Mouse (Mus musculus) heart, embryonic 14.5 days (tissue): ENCODE results near the gene Arfrp1. TPM values are rescaled to one million over a fixed set of nuclear protein-coding genes. Genes with fewer than 3 reads are reported as not detected.
A peak's percentile ranks its signal among the peaks of the same experiment; 100 is the strongest.

Source experiments
- ATAC-seq: fragments of 200-750 bp; cut with Nextera tagmentation; 2 replicates; pipeline ENCODE4 v1.8.0; 2017; ENCODE audit warnings: low read depth, moderate TSS enrichment; ENCODE audit not compliant: insufficient number of reproducible peaks, insufficient read depth, low FRiP score
- H3K27ac ChIP-seq, 2 experiments: fragments of 200-500 bp in 1 of 2; fragments of 300-500 bp in 1 of 2; sonication (generic) in 1 of 2; replicated peaks in 1 of 2; 2 replicates each; pipeline ENCODE4 v1.5.1; 2012 to 2014; ENCODE audit warnings: low read depth in 2 of 2, low read length in 2 of 2, control low read depth in 1 of 2, mild to moderate bottlenecking in 1 of 2, mixed read lengths in 1 of 2; ENCODE audit not compliant: control insufficient read depth in 1 of 2, insufficient read depth in 1 of 2
- H3K27me3 ChIP-seq: fragments of 300-500 bp; sonication (generic); 2 replicates; pipeline ENCODE4 v1.6.1; 2014; ENCODE audit warnings: mild to moderate bottlenecking, low read length, control low read depth; ENCODE audit not compliant: control insufficient read depth, insufficient read depth
- H3K36me3 ChIP-seq: fragments of 300-500 bp; sonication (generic); 2 replicates; pipeline ENCODE4 v1.6.1; 2014; ENCODE audit warnings: mild to moderate bottlenecking, control low read depth, low read length, mixed read lengths; ENCODE audit not compliant: control insufficient read depth, insufficient read depth
- H3K4me1 ChIP-seq, 2 experiments: fragments of 200-500 bp in 1 of 2; fragments of 300-500 bp in 1 of 2; sonication (generic) in 1 of 2; 2 replicates each; pipeline ENCODE4 v1.6.1; 2012 to 2014; ENCODE audit warnings: low read length in 2 of 2, control low read depth in 1 of 2, mixed read lengths in 1 of 2; ENCODE audit not compliant: control insufficient read depth in 2 of 2, insufficient read depth in 2 of 2
- H3K4me2 ChIP-seq: fragments of 300-500 bp; sonication (generic); 2 replicates; pipeline ENCODE4 v1.6.1; 2014; ENCODE audit warnings: mild to moderate bottlenecking, low read length
- H3K4me3 ChIP-seq, 2 experiments: fragments of 200-500 bp in 1 of 2; fragments of 300-500 bp in 1 of 2; sonication (generic) in 1 of 2; 2 replicates each; pipeline ENCODE4 v1.5.1; 2012 to 2014; ENCODE audit warnings: low read length in 2 of 2, mild to moderate bottlenecking in 2 of 2, control low read depth in 1 of 2, low read depth in 1 of 2, moderate library complexity in 1 of 2; ENCODE audit not compliant: control insufficient read depth in 1 of 2, insufficient read depth in 1 of 2
- H3K9ac ChIP-seq: fragments of 300-500 bp; sonication (generic); 2 replicates; pipeline ENCODE4 v1.6.1; 2014; ENCODE audit warnings: mild to moderate bottlenecking, low read length
- H3K9me3 ChIP-seq: fragments of 300-500 bp; sonication (generic); 2 replicates; pipeline ENCODE4 v1.6.1; 2016; ENCODE audit warnings: low read length, control low read depth; ENCODE audit not compliant: control insufficient read depth
- WGBS: fragments of 180-500 bp; shearing (Covaris S2); extraction: QIAGEN DNeasy Blood & Tissue Kit; methylation state at CpG from one replicate; pipeline ENCODE4 v1.1.7; 2014; 5-methylcytosine and 5-hydroxymethylcytosine counted together
- polyA plus RNA-seq: library from polyadenylated mRNA; unstranded; fragments of >200 nt; fragmentation: Nextera tagmentation; extraction: Ambion mirVana; gene quantifications from 2 replicates; pipeline ENCODE4 v1.2.1, GENCODE M21; 2014

Arfrp1 gene
- polyA plus RNA-seq, result 42.8 and 46.9 TPM in 2 replicates

DNA sequence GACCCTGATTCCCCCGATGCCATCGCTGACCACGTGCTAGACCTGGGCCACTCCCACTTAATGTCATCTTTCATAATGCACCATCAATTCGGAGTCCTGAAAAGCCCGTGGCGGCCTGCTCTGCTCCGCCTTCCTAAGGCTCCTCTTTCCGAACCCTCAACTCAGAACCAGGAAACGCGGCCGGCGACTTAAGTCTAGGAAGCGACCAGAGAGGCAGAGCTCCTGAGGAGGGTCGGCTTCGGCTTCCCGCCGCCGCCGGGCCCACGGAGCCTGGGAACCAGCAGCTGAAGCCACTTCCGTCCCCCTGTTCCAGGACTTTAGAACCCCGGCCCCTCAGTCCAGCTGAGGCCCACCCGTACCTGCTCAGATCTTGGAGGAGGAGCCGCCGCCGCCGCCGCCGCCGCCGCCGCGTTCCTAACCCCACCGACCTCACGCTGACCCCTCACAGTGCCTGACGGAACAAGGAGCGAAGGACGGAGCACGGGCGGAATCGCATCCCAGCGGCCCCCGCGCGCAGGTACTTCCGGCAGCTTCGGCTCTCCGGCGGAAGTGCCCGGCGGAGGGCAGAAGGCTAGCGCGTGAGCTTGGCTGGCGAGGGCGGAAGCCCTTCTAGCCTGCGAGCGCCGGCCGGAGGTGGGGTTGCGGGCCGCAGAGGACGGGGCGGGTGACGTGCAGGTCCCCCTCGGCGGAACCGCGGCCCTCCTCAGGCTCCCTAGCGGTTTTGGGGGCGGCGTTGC, at the start of gene Arfrp1, which contains the start of gene Zgpat:
Gene Arfrp1, minus strand, starts transcription at position 545 of the 737 bp plus-strand sequence.
Gene Zgpat, plus strand, starts transcription at position 69 of the 737 bp plus-strand sequence.
- H3K36me3 ChIP-seq, result peaks cover 58% of the 10 kb centered on the region

DNA sequence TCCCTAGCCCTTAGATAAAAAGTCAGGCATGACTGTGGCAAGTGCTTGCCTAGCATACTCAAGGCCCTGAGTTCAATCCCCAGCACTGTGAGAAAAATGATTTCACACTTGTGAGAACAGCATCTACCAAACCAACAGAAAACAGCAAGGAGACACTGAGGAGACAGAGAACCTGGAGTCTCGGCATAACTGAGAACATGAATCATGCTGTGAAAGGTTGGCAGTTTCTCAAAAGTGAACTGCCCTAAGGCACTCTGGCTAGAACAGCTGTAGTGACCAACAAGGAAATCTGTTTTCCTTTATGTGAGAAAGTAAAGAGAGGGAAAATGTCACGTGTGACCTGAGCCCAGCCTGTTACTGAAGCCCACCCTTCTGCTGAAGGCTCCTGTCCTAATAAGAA, 47.9 kb upstream of the Arfrp1 start:
- H3K9me3 ChIP-seq, result no peaks in the 10 kb centered on the region
- H3K4me3 ChIP-seq, result no peak overlapping the region
- H3K36me3 ChIP-seq, result peaks cover 16% of the 10 kb centered on the region; the same call in 1 of the 2 replicates
- H3K4me2 ChIP-seq, result no peak overlapping the region
- H3K27ac ChIP-seq, result no peak overlapping the region
- WGBS, result 50% methylated on average over 2 of the region's 2 CpGs
- ATAC-seq, result no peak
- H3K4me1 ChIP-seq, result peaks cover 3 to 13% of the 10 kb centered on the region in 2 experiments
- H3K9ac ChIP-seq, result no peak overlapping the region
- H3K27me3 ChIP-seq, result no peaks in the 10 kb centered on the region

More for the DNA sequence above, at the start of gene Arfrp1, which contains the start of gene Zgpat:
- H3K4me1 ChIP-seq, result peaks cover 3 to 31% of the 10 kb centered on the region in 2 experiments
- H3K4me2 ChIP-seq, result peak within 1 kb of the TSS; percentile 97
- H3K9me3 ChIP-seq, result no peaks in the 10 kb centered on the region
- peak; percentile 89 for ATAC-seq
- H3K27me3 ChIP-seq, result no peaks in the 10 kb centered on the region
- peak within 1 kb of the TSS; percentile 93 for H3K9ac ChIP-seq
- peak within 1 kb of the TSS; percentile 73 to 93 for H3K4me3 ChIP-seq
- WGBS, result under 1% methylated on average over 64 of the region's 71 CpGs
- H3K27ac ChIP-seq, result peak within 1 kb of the TSS; percentile 85 to 90

DNA sequence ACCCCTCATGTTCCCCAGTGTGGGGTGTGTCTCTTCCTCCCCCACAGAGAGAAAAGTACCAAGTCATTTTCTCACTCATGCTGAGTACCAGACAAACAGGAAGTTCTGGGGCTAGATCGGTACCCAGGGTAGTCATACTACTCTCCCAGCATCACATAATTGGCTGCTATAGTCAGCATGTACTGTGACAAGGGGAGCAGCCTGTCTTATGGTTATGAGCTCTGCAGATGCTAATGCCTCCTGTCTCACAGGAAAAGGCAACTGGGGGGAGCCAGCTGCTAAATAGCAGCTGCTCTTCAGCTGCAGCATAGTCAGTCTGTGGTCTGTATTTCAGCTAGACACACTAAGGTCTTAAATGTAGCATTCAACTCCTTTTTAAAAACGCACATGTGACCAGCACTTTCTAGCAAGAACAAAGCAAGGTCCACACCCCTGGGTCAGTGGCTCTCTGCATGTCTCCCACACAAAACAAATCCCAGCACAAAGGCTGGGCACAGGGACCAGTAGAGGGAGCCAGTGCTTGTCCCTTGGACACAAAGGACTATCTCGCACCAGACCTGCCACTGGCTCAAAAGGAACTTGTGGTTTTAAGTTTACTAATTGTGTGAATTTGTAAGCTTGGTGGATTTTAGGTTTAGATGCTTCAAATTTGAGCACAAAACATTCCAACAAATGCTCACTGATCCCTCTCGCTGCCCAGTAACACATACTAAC, 45.7 kb upstream of the Arfrp1 start:
- ATAC-seq, result no peak
- H3K9me3 ChIP-seq, result no peaks in the 10 kb centered on the region
- no peak overlapping the region for H3K4me3 ChIP-seq
- H3K9ac ChIP-seq, result no peak overlapping the region
- peaks cover 2 to 7% of the 10 kb centered on the region in 2 experiments; a peak in 3 of 4 replicates for H3K4me1 ChIP-seq
- no peak overlapping the region for H3K4me2 ChIP-seq
- H3K36me3 ChIP-seq, result peaks cover 22% of the 10 kb centered on the region; the same call in 1 of the 2 replicates
- H3K27me3 ChIP-seq, result no peaks in the 10 kb centered on the region
- WGBS, result 45% methylated on average over 4 of the region's 4 CpGs
- no peak overlapping the region for H3K27ac ChIP-seq

DNA sequence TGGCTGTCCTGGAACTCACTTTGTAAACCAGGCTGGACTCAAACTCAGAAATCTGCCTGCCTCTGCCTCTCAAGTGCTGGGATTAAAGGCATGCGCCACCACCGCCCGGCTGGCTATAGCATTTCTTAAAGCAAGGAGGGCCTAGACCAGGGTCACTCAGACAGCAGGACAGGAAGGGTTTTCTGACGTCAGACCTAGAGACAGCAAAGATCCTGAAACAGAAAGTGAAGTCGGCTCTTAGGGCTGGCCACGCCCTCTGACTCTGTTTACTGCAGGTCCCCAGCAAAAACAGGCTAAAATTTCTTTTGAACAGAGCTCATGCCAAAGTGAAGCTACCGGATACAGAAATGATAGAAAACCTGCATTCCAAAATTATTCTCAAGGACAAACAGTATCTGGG, 44.4 kb upstream of the Arfrp1 start:
- Histone ChIP-seq H3K4me1 (peaks cover 0 to 3% of the 10 kb centered on the region in 2 experiments; a peak in 1 of 4 replicates), H3K4me3 (no peak overlapping the region), H3K27me3 (no peaks in the 10 kb centered on the region), H3K9ac (no peak overlapping the region), H3K9me3 (no peaks in the 10 kb centered on the region), H3K4me2 (no peak overlapping the region), H3K36me3 (peaks cover 27% of the 10 kb centered on the region), H3K27ac (no peak overlapping the region)
- WGBS, result 76% methylated on average over 7 of the region's 7 CpGs
- no peak for ATAC-seq

DNA sequence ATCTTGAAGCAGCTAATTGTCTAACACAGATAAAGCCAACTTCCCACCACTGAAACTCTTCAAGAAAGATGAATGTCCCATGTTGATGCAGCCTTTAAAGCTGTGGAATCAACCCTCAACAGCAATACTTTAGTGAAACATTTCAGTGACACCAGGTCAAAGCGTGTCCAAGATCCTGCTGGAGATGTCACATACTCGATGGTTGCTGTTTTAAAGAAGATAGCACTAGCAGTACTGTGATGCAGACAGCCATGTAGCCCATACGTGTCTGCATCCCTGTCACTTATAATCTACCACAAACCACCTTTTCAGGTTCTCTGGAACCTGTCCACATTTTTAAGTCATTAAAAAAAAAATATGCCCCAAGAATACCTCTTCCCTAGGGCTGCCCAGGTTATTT, 38.5 kb upstream of the Arfrp1 start:
- no peak overlapping the region for H3K9ac ChIP-seq
- no peak for ATAC-seq
- peaks cover 14% of the 10 kb centered on the region for H3K36me3 ChIP-seq
- no peaks in the 10 kb centered on the region for H3K9me3 ChIP-seq
- no peak overlapping the region for H3K4me2 ChIP-seq
- H3K27ac ChIP-seq, result no peak overlapping the region
- 79% methylated on average over 3 of the region's 3 CpGs for WGBS
- H3K4me1 ChIP-seq, result no peaks in the 10 kb centered on the region
- no peak overlapping the region for H3K4me3 ChIP-seq
- no peaks in the 10 kb centered on the region for H3K27me3 ChIP-seq

DNA sequence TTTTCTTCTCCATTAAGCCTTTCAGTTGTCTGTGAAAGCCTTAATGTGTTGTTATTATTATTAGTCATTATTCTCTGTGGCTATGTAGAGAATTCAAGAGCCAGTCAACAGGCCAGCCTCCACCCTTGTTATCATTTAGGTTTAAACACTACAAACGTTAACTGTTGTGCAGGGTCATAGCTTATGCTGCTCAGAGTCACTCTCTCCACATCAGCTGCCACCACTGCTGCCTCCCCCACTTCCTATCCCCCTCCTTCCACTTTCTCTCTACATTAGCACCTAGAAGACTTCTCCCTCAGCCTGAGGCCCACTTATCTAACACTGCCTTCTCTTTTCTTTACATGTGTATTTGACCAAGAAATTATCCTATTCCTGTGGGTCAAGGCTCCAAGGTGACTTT, 36.3 kb upstream of the Arfrp1 start:
- Histone ChIP-seq H3K36me3 (peaks cover 11% of the 10 kb centered on the region), H3K27ac (no peak overlapping the region), H3K27me3 (no peaks in the 10 kb centered on the region), H3K9ac (no peak overlapping the region), H3K4me3 (no peak overlapping the region), H3K4me1 (peaks cover 5 to 13% of the 10 kb centered on the region in 2 experiments), H3K4me2 (no peak overlapping the region), H3K9me3 (no peaks in the 10 kb centered on the region)
- 16% methylated on average over 1 of the region's 1 CpGs for WGBS
- no peak for ATAC-seq

DNA sequence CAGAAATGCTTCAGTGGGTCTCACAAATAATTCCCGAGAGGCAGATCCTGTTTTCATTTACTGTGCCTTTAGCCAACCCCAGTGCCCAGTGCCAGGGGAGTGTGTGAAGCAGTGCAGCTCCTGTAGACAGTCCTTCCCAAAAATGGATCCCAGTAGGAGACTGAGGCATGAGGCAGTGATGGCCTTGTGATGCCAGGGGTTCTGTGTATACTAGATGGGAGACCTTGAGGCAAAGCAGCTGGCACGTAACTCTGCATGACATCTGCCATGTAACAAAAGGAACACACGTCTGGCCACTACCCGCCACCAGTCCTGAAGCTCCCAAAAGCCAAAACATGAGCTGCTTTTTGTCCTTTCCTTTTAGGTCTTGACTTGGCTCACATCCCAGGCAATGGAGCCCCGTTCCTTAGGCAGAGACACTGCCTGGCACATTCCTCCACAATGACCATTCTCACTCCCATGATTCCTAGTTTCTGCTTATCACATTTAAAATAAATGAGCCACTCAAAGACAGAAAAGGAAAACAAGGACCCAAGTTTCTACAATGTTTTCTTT, 32.1 kb upstream of the Arfrp1 start:
- ATAC-seq, result peak; percentile 58
- 23% methylated on average over 5 of the region's 5 CpGs for WGBS
- Histone ChIP-seq H3K27ac (peak overlapping the region; percentile 88 to 91), H3K27me3 (no peaks in the 10 kb centered on the region), H3K9me3 (no peaks in the 10 kb centered on the region), H3K36me3 (peaks cover 20% of the 10 kb centered on the region), H3K4me1 (peaks cover 5 to 13% of the 10 kb centered on the region in 2 experiments), H3K9ac (no peak overlapping the region; the same call in 1 of the 2 replicates), H3K4me3 (no peak overlapping the region), H3K4me2 (peak overlapping the region; percentile 36)
